Mouse (Mus musculus) kidney, adult 2 months (tissue): ENCODE results near the gene Gm10053.

Experiments
- CTCF ChIP-seq: fragments of 200-500 bp; conservative IDR thresholded peaks from 2 replicates; pipeline ENCODE4 v1.5.1; 2011; ENCODE audit warnings: low read depth, mild to moderate bottlenecking, control low read depth, low read length, moderate library complexity, mixed read lengths; ENCODE audit not compliant: insufficient read depth, insufficient read length
- POLR2A ChIP-seq: fragments of 200-500 bp; IDR thresholded peaks from one replicate; pipeline ENCODE4 v1.6.1; 2011; ENCODE audit warnings: low read depth, low read length, control low read depth

GRCm38 (mm10) chr19:24861276-24861611 lies 14.2 kb upstream of the Gm10053 start:
- TF ChIP-seq CTCF (no peak), POLR2A (no peak)
